Mouse (Mus musculus) hindbrain, embryonic 15.5 days (tissue): ENCODE measurements at regions not wholly inside any gene's neighbourhood (a gene's known extent, or its start where the extent isn't known, plus 50 kb on each side); places are given as distances from the start of the nearest gene placed in this dataset.

Experiments
- ATAC-seq: fragments of 200-750 bp; cut with Nextera tagmentation; 2 replicates; pipeline ENCODE4 v1.8.0; 2017; ENCODE audit warnings: low read depth, moderate number of reproducible peaks, moderate TSS enrichment; ENCODE audit not compliant: low FRiP score
- H3K27ac ChIP-seq: fragments of 300-500 bp; sonication (generic); replicated peaks from 2 replicates; pipeline ENCODE4 v1.5.1; 2015; ENCODE audit warnings: mild to moderate bottlenecking, inconsistent platforms
- H3K27me3 ChIP-seq: fragments of 300-500 bp; sonication (generic); 2 replicates; pipeline ENCODE4 v1.6.1; 2015; ENCODE audit warnings: control low read depth, inconsistent platforms
- H3K36me3 ChIP-seq: fragments of 300-500 bp; sonication (generic); 2 replicates; pipeline ENCODE4 v1.6.1; 2015; ENCODE audit warnings: control low read depth, inconsistent platforms
- H3K4me1 ChIP-seq: fragments of 300-500 bp; sonication (generic); replicated peaks from 2 replicates; pipeline ENCODE4 v1.6.1; 2015; ENCODE audit warnings: control low read depth, inconsistent platforms
- H3K4me2 ChIP-seq: fragments of 300-500 bp; sonication (generic); 2 replicates; pipeline ENCODE4 v1.6.1; 2015; ENCODE audit warnings: moderate library complexity, mild to moderate bottlenecking, inconsistent platforms
- H3K4me3 ChIP-seq: fragments of 300-500 bp; sonication (generic); 2 replicates; pipeline ENCODE4 v1.5.1; 2015; ENCODE audit warnings: mild to moderate bottlenecking, inconsistent platforms
- H3K9ac ChIP-seq: fragments of 300-500 bp; sonication (generic); 2 replicates; pipeline ENCODE4 v1.6.1; 2015; ENCODE audit warnings: inconsistent platforms
- H3K9me3 ChIP-seq: fragments of 300-500 bp; sonication (generic); 2 replicates; pipeline ENCODE4 v1.6.1; 2016; ENCODE audit warnings: control low read depth, inconsistent platforms
- WGBS: fragments of 180-500 bp; shearing (Covaris S2); methylation state at CpG from one replicate; pipeline ENCODE4 v1.1.7; 2015; 5-methylcytosine and 5-hydroxymethylcytosine counted together

- H3K36me3 ChIP-seq = no peaks in the 10 kb centered on the region
- H3K4me3 ChIP-seq = no peak overlapping the region
- H3K27me3 ChIP-seq = no peaks in the 10 kb centered on the region
- no peaks in the 10 kb centered on the region for H3K9me3 ChIP-seq
- H3K4me2 ChIP-seq = peak overlapping the region; percentile 48
- ATAC-seq = no peak
- no peak overlapping the region for H3K27ac ChIP-seq
- WGBS = 19% methylated on average over 18 of the region's 18 CpGs
- peaks cover 12% of the 10 kb centered on the region for H3K4me1 ChIP-seq
- H3K9ac ChIP-seq = no peak overlapping the region
Observed at GRCm38 (mm10) chr8:89317514-89318289, 273.7 kb upstream of the Sall1 start.

- no peaks in the 10 kb centered on the region for H3K27me3 ChIP-seq
- no peak overlapping the region for H3K9ac ChIP-seq
- ATAC-seq = no peak
- H3K27ac ChIP-seq = no peak overlapping the region
- 42% methylated on average over 12 of the region's 12 CpGs for WGBS
- H3K4me3 ChIP-seq = no peak overlapping the region
- H3K36me3 ChIP-seq = no peaks in the 10 kb centered on the region
- peaks cover 12% of the 10 kb centered on the region for H3K4me1 ChIP-seq
- H3K9me3 ChIP-seq = no peaks in the 10 kb centered on the region
- no peak overlapping the region for H3K4me2 ChIP-seq
Observed at GRCm38 (mm10) chr8:89316566-89317175, 272.7 kb upstream of the Sall1 start.

GRCm38 (mm10) chr8:89314907-89315306 is 270.9 kb upstream of the Sall1 start:
- Histone ChIP-seq H3K36me3 (no peaks in the 10 kb centered on the region), H3K4me2 (no peak overlapping the region), H3K9ac (no peak overlapping the region), H3K27ac (no peak overlapping the region), H3K9me3 (no peaks in the 10 kb centered on the region), H3K4me3 (no peak overlapping the region), H3K4me1 (peaks cover 12% of the 10 kb centered on the region), H3K27me3 (no peaks in the 10 kb centered on the region)
- 63% methylated on average over 3 of the region's 3 CpGs for WGBS
- ATAC-seq = no peak

GRCm38 (mm10) chr8:89310696-89311214 is 266.8 kb upstream of the Sall1 start:
- Histone ChIP-seq H3K9ac (no peak overlapping the region), H3K27ac (no peak overlapping the region), H3K4me3 (no peak overlapping the region), H3K9me3 (no peaks in the 10 kb centered on the region), H3K4me2 (no peak overlapping the region), H3K4me1 (peaks cover 19% of the 10 kb centered on the region; the same call in 1 of the 2 replicates), H3K27me3 (0 out of 2 replicates have a peak, but pooled peaks cover 4% of the 10 kb centered on the region), H3K36me3 (no peaks in the 10 kb centered on the region)
- 30% methylated on average over 5 of the region's 5 CpGs for WGBS
- no peak for ATAC-seq

- WGBS = 16% methylated on average over 4 of the region's 4 CpGs
- no peak overlapping the region for H3K4me3 ChIP-seq
- H3K27me3 ChIP-seq = 0 out of 2 replicates have a peak, but pooled peaks cover 4% of the 10 kb centered on the region
- no peak overlapping the region for H3K9ac ChIP-seq
- H3K27ac ChIP-seq = no peak overlapping the region
- H3K9me3 ChIP-seq = no peaks in the 10 kb centered on the region
- H3K4me2 ChIP-seq = no peak overlapping the region
- no peak for ATAC-seq
- H3K36me3 ChIP-seq = no peaks in the 10 kb centered on the region
- peaks cover 19% of the 10 kb centered on the region; the same call in 1 of the 2 replicates for H3K4me1 ChIP-seq
Observed at GRCm38 (mm10) chr8:89309591-89309990, 265.6 kb upstream of the Sall1 start.

GRCm38 (mm10) chr8:89308950-89309349 is 265.0 kb upstream of the Sall1 start:
- Histone ChIP-seq H3K27ac (peak overlapping the region; percentile 52; the same call in 1 of the 2 replicates), H3K36me3 (no peaks in the 10 kb centered on the region), H3K27me3 (0 out of 2 replicates have a peak, but pooled peaks cover 4% of the 10 kb centered on the region), H3K4me3 (no peak overlapping the region), H3K4me2 (no peak overlapping the region), H3K9ac (no peak overlapping the region), H3K9me3 (no peaks in the 10 kb centered on the region), H3K4me1 (peaks cover 19% of the 10 kb centered on the region; the same call in 1 of the 2 replicates)
- WGBS = 8% methylated on average over 5 of the region's 5 CpGs
- ATAC-seq = no peak

- Histone ChIP-seq H3K9me3 (no peaks in the 10 kb centered on the region), H3K27me3 (0 out of 2 replicates have a peak, but pooled peaks cover 4% of the 10 kb centered on the region), H3K36me3 (no peaks in the 10 kb centered on the region), H3K4me3 (no peak overlapping the region), H3K27ac (peak overlapping the region; percentile 52), H3K4me1 (peaks cover 19% of the 10 kb centered on the region; the same call in 1 of the 2 replicates), H3K4me2 (no peak overlapping the region), H3K9ac (no peak overlapping the region)
- 0 out of 2 replicates have a peak, but pooled peaks have one; percentile 34 for ATAC-seq
- 13% methylated on average over 8 of the region's 8 CpGs for WGBS
Observed at GRCm38 (mm10) chr8:89308532-89308931, 264.6 kb upstream of the Sall1 start.

GRCm38 (mm10) chr8:89307601-89308000 is 263.6 kb upstream of the Sall1 start:
- Histone ChIP-seq H3K27me3 (0 out of 2 replicates have a peak, but pooled peaks cover 4% of the 10 kb centered on the region), H3K4me3 (no peak overlapping the region), H3K4me1 (peaks cover 19% of the 10 kb centered on the region; the same call in 1 of the 2 replicates), H3K9ac (no peak overlapping the region), H3K36me3 (no peaks in the 10 kb centered on the region), H3K27ac (peak overlapping the region; percentile 48), H3K9me3 (no peaks in the 10 kb centered on the region), H3K4me2 (no peak overlapping the region)
- ATAC-seq = no peak
- WGBS = 21% methylated on average over 10 of the region's 10 CpGs

GRCm38 (mm10) chr8:89307085-89307484 is 263.1 kb upstream of the Sall1 start:
- WGBS = 70% methylated on average over 4 of the region's 4 CpGs
- Histone ChIP-seq H3K36me3 (no peaks in the 10 kb centered on the region), H3K4me1 (peaks cover 19% of the 10 kb centered on the region; the same call in 1 of the 2 replicates), H3K4me3 (no peak overlapping the region), H3K9me3 (no peaks in the 10 kb centered on the region), H3K27ac (no peak overlapping the region), H3K9ac (no peak overlapping the region), H3K4me2 (no peak overlapping the region), H3K27me3 (peaks cover 4% of the 10 kb centered on the region; the same call in 1 of the 2 replicates)
- ATAC-seq = no peak

GRCm38 (mm10) chr8:89304116-89304515 is 260.2 kb upstream of the Sall1 start:
- Histone ChIP-seq H3K4me2 (no peak overlapping the region), H3K27ac (no peak overlapping the region), H3K4me3 (no peak overlapping the region), H3K9me3 (no peaks in the 10 kb centered on the region), H3K4me1 (peaks cover 18% of the 10 kb centered on the region; the same call in 1 of the 2 replicates), H3K36me3 (no peaks in the 10 kb centered on the region), H3K9ac (no peak overlapping the region), H3K27me3 (peaks cover 4% of the 10 kb centered on the region; the same call in 1 of the 2 replicates)
- whole genome bisulfite sequencing = 52% methylated on average over 10 of the region's 10 CpGs
- ATAC-seq = no peak

- Histone ChIP-seq H3K4me3 (no peak overlapping the region), H3K27me3 (no peaks in the 10 kb centered on the region; the same call in 1 of the 2 replicates), H3K4me1 (peaks cover 10% of the 10 kb centered on the region; the same call in 1 of the 2 replicates), H3K36me3 (no peaks in the 10 kb centered on the region), H3K9ac (no peak overlapping the region), H3K9me3 (no peaks in the 10 kb centered on the region), H3K27ac (no peak overlapping the region), H3K4me2 (no peak overlapping the region)
- WGBS = 87% methylated on average over 4 of the region's 4 CpGs
- ATAC-seq = no peak
Observed at GRCm38 (mm10) chr8:89303326-89303725, 259.4 kb upstream of the Sall1 start.

GRCm38 (mm10) chr8:89299637-89300036 is 255.7 kb upstream of the Sall1 start:
- no peak overlapping the region for H3K4me3 ChIP-seq
- no peak overlapping the region for H3K4me2 ChIP-seq
- H3K9ac ChIP-seq = no peak overlapping the region
- H3K36me3 ChIP-seq = no peaks in the 10 kb centered on the region
- no peak for ATAC-seq
- H3K27me3 ChIP-seq = peaks cover 2% of the 10 kb centered on the region; the same call in 1 of the 2 replicates
- WGBS = 79% methylated on average over 4 of the region's 4 CpGs
- H3K9me3 ChIP-seq = no peaks in the 10 kb centered on the region
- no peaks in the 10 kb centered on the region for H3K4me1 ChIP-seq
- no peak overlapping the region for H3K27ac ChIP-seq
